Mouse (Mus musculus) MEL (cell line): ENCODE measurements around the gene Gimap7. TPM values are rescaled to one million over a fixed set of nuclear protein-coding genes. Genes with fewer than 3 reads are reported as not detected.

Experiments
- DNase-seq: peaks from one replicate; pipeline ENCODE4 v3.0.0; 2011; ENCODE audit warnings: low read depth, low spot score
- H3K27ac ChIP-seq: 2 replicates; pipeline ENCODE4 v1.5.1; 2012; ENCODE audit warnings: low read depth, mild to moderate bottlenecking, control low read depth, low read length, moderate library complexity; ENCODE audit not compliant: control insufficient read depth
- H3K27me3 ChIP-seq, 2 experiments: fragments of 150-350 bp in 1 of 2; sonication (generic) in 1 of 2; 2 replicates each; pipeline ENCODE4 v1.6.1; 2012; ENCODE audit warnings: low read length in 2 of 2, mild to moderate bottlenecking in 2 of 2, improper control_type of control experiment in 1 of 2, moderate library complexity in 1 of 2; ENCODE audit not compliant: insufficient read depth in 2 of 2, control insufficient read depth in 1 of 2
- H3K36me3 ChIP-seq, 2 experiments: 2 replicates each; pipeline ENCODE4 v1.6.1; 2012 to 2014; ENCODE audit warnings: low read length in 2 of 2, improper control_type of control experiment in 1 of 2, inconsistent platforms in 1 of 2, mild to moderate bottlenecking in 1 of 2; ENCODE audit not compliant: insufficient read depth in 2 of 2, control insufficient read depth in 1 of 2
- H3K4me1 ChIP-seq, 2 experiments: fragments of 150-350 bp in 1 of 2; sonication (generic) in 1 of 2; 2 replicates each; pipeline ENCODE4 v1.6.1; 2012; ENCODE audit warnings: low read length in 2 of 2, improper control_type of control experiment in 1 of 2, mild to moderate bottlenecking in 1 of 2; ENCODE audit not compliant: insufficient read depth in 2 of 2, control insufficient read depth in 1 of 2
- H3K4me3 ChIP-seq, 2 experiments: fragments of 150-350 bp in 1 of 2; sonication (generic) in 1 of 2; 2 replicates each; pipeline ENCODE4 v1.5.1; 2012; ENCODE audit warnings: low read depth in 2 of 2, low read length in 2 of 2, mild to moderate bottlenecking in 2 of 2, moderate library complexity in 2 of 2, control low read depth in 1 of 2, improper control_type of control experiment in 1 of 2; ENCODE audit not compliant: control insufficient read depth in 1 of 2, insufficient read depth in 1 of 2
- H3K79me2 ChIP-seq: 2 replicates; pipeline ENCODE4 v1.6.1; 2012; ENCODE audit warnings: mild to moderate bottlenecking, low read length, moderate library complexity; ENCODE audit not compliant: control insufficient read depth, poor library complexity, insufficient read depth
- H3K9ac ChIP-seq: 2 replicates; pipeline ENCODE4 v1.6.1; 2012; ENCODE audit warnings: low read depth, mild to moderate bottlenecking, control low read depth, low read length, moderate library complexity; ENCODE audit not compliant: control insufficient read depth, poor library complexity, severe bottlenecking
- H3K9me3 ChIP-seq: fragments of 150-350 bp; sonication (generic); replicated peaks from 2 replicates; pipeline ENCODE4 v1.6.1; 2012; ENCODE audit warnings: mild to moderate bottlenecking, low read length, improper control_type of control experiment, moderate library complexity; ENCODE audit not compliant: insufficient read depth
- CTCF ChIP-seq, 3 experiments: IDR thresholded peaks in 2 of 3; conservative IDR thresholded peaks in 1 of 3; 2 replicates each; pipeline ENCODE4 v1.5.1; 2011 to 2012; ENCODE audit warnings: low read length in 3 of 3, low read depth in 2 of 3, mild to moderate bottlenecking in 2 of 3, improper control_type of control experiment in 1 of 3, inconsistent platforms in 1 of 3, mixed read lengths in 1 of 3, moderate library complexity in 1 of 3; ENCODE audit not compliant: control insufficient read depth in 1 of 3, insufficient read depth in 1 of 3, poor library complexity in 1 of 3, severe bottlenecking in 1 of 3
- E2F4 ChIP-seq: IDR thresholded peaks from 2 replicates; pipeline ENCODE4 v1.6.1; 2011; ENCODE audit warnings: low read depth, low read length, improper control_type of control experiment, borderline replicate concordance
- EP300 ChIP-seq, 2 experiments: IDR thresholded peaks; 2 replicates each; pipeline ENCODE4 v1.6.1; 2011; ENCODE audit warnings: improper control_type of control experiment in 2 of 2, low read length in 2 of 2, low read depth in 1 of 2, mild to moderate bottlenecking in 1 of 2
- HCFC1 ChIP-seq: IDR thresholded peaks from 2 replicates; pipeline ENCODE4 v1.6.1; 2012; ENCODE audit warnings: low read depth, mild to moderate bottlenecking, inconsistent platforms, low read length, improper control_type of control experiment, moderate library complexity
- KAT2A ChIP-seq: conservative IDR thresholded peaks from 2 replicates; pipeline ENCODE4 v1.6.1; 2012; ENCODE audit warnings: low read depth, low read length, improper control_type of control experiment, inconsistent platforms
- MAFK ChIP-seq: IDR thresholded peaks from 2 replicates; pipeline ENCODE4 v1.6.1; 2011; ENCODE audit warnings: low read depth, mild to moderate bottlenecking, low read length, improper control_type of control experiment, borderline replicate concordance
- MYC ChIP-seq: IDR thresholded peaks from 2 replicates; pipeline ENCODE4 v1.6.1; 2011; ENCODE audit warnings: low read depth, mild to moderate bottlenecking, low read length, improper control_type of control experiment, moderate library complexity
- NRF1 ChIP-seq: IDR thresholded peaks from 2 replicates; pipeline ENCODE4 v1.6.1; 2014; ENCODE audit warnings: low read depth, mild to moderate bottlenecking, inconsistent platforms, low read length, improper control_type of control experiment, moderate library complexity; ENCODE audit not compliant: poor library complexity, insufficient read depth, severe bottlenecking
- POLR2AphosphoS2 ChIP-seq: IDR thresholded peaks from 2 replicates; pipeline ENCODE4 v1.6.1; 2011; ENCODE audit warnings: low read length, improper control_type of control experiment
- RAD21 ChIP-seq: IDR thresholded peaks from 2 replicates; pipeline ENCODE4 v1.6.1; 2011; ENCODE audit warnings: mild to moderate bottlenecking, low read depth, low read length, improper control_type of control experiment
- SIN3A ChIP-seq: IDR thresholded peaks from 2 replicates; pipeline ENCODE4 v1.6.1; 2012; ENCODE audit warnings: low read length, improper control_type of control experiment, inconsistent platforms
- USF2 ChIP-seq, 2 experiments: IDR thresholded peaks; 2 replicates each; pipeline ENCODE4 v1.6.1; 2011 to 2012; ENCODE audit warnings: improper control_type of control experiment in 2 of 2, low read length in 2 of 2, borderline replicate concordance in 1 of 2, inconsistent platforms in 1 of 2, low read depth in 1 of 2, mild to moderate bottlenecking in 1 of 2; ENCODE audit not compliant: insufficient read depth in 1 of 2
- ZKSCAN1 ChIP-seq: IDR thresholded peaks from 2 replicates; pipeline ENCODE4 v1.6.1; 2012; ENCODE audit warnings: low read depth, mild to moderate bottlenecking, inconsistent platforms, low read length, improper control_type of control experiment, moderate library complexity
- polyA plus RNA-seq, 2 experiments: library from polyadenylated mRNA; stranded (reverse) in 1 of 2; unstranded in 1 of 2; fragments of >175 nt in 1 of 2; fragments of >200 nt in 1 of 2; gene quantifications; 2 replicates each; pipeline versions ENCODE4 v1.2.1 to v1.2.4; 2012; ENCODE audit warnings: low replicate concordance in 2 of 2, low read depth in 1 of 2; ENCODE audit not compliant: insufficient read length in 2 of 2, insufficient read depth in 1 of 2, missing spikeins in 1 of 2
- total RNA-seq: library from RNA; depleted of rRNA; stranded (reverse); fragments of 300-350 nt; gene quantifications from 2 replicates; pipeline ENCODE4 v1.2.3, GENCODE M21; 2012

Gene Gimap7
- total and polyA plus RNA-seq, 3 experiments, result not detected

- Histone ChIP-seq H3K4me3 (no peak overlapping the region), H3K27me3 (peaks cover 0 to 1% of the 10 kb centered on the region in 2 experiments; a peak in 1 of 4 replicates), H3K79me2 (no peaks in the 10 kb centered on the region), H3K4me1 (no peaks in the 10 kb centered on the region), H3K9me3 (no peaks in the 10 kb centered on the region), H3K9ac (no peak overlapping the region), H3K36me3 (no peaks in the 10 kb centered on the region), H3K27ac (no peak overlapping the region)
- TF ChIP-seq KAT2A (no peak), MAFK (no peak), HCFC1 (no peak), E2F4 (no peak), MYC (no peak), ZKSCAN1 (no peak), POLR2AphosphoS2 (no peak), EP300 (IDR thresholded peaks at IDR 0.05; ENCODE audit: low read depth in 1 of 2, low read length in 2 of 2) (no peak), CTCF (IDR thresholded peaks at IDR 0.05 in 2 of 3, conservative IDR thresholded peaks at IDR 0.05 in 1 of 3; ENCODE audit: control insufficient read depth in 1 of 3, insufficient read depth in 1 of 3, low read depth in 2 of 3, low read length in 3 of 3, poor library complexity in 1 of 3, severe bottlenecking in 1 of 3) (no peak), USF2 (IDR thresholded peaks at IDR 0.05; ENCODE audit: borderline replicate concordance in 1 of 2, insufficient read depth in 1 of 2, low read depth in 1 of 2, low read length in 2 of 2) (no peak), SIN3A (no peak), NRF1 (no peak)
- DNase-seq, result no peak
Observed at GRCm38 (mm10) chr6:48685251-48685650, 33.2 kb upstream of the Gimap7 start.

GRCm38 (mm10) chr6:48685694-48686665 is 32.4 kb upstream of the Gimap7 start:
- H3K9me3 ChIP-seq, result no peaks in the 10 kb centered on the region

More at GRCm38 (mm10) chr6:48685694-48686665, 32.4 kb upstream of the Gimap7 start:
- Histone ChIP-seq H3K27ac (no peak overlapping the region), H3K36me3 (no peaks in the 10 kb centered on the region), H3K4me1 (no peaks in the 10 kb centered on the region), H3K4me3 (no peak overlapping the region), H3K9ac (no peak overlapping the region), H3K79me2 (no peaks in the 10 kb centered on the region), H3K27me3 (peaks cover 0 to 1% of the 10 kb centered on the region in 2 experiments; a peak in 1 of 4 replicates)
- TF ChIP-seq RAD21 (no peak), MAFK (no peak), CTCF (IDR thresholded peaks at IDR 0.05 in 2 of 3, conservative IDR thresholded peaks at IDR 0.05 in 1 of 3; ENCODE audit: control insufficient read depth in 1 of 3, insufficient read depth in 1 of 3, low read depth in 2 of 3, low read length in 3 of 3, poor library complexity in 1 of 3, severe bottlenecking in 1 of 3) (no peak)
- no peak for DNase-seq
